Mouse (Mus musculus): ENCODE results near the gene Foxc2. TPM values are rescaled to one million over a fixed set of nuclear protein-coding genes. Genes with fewer than 3 reads are reported as not detected.

The Foxc2 gene
- polyA plus RNA-seq (2015; fragmentation: Nextera tagmentation; extraction: Ambion mirVana), result 9.3 and 9.5 TPM in 2 replicates

GRCm38 (mm10) chr8:121115948-121116347, at the start of gene Foxc2:
Gene Foxc2, plus strand, starts transcription at chr8:121116171.

GRCm38 (mm10) chr8:121084210-121084951, 31.6 kb upstream of the Foxc2 start, which contains the start of gene Foxf1:
Gene Foxf1, plus strand, starts transcription at chr8:121084386.

GRCm38 (mm10) chr8:121107668-121108656, 8.0 kb upstream of the Foxc2 start, which contains the start of gene Mthfsd:
Gene Mthfsd, minus strand, starts transcription at chr8:121108392.

GRCm38 (mm10) chr8:121127756-121128375, 11.9 kb downstream of the Foxc2 start, which contains the start of gene Foxl1:
Gene Foxl1, plus strand, starts transcription at chr8:121127940.

Small RNAs within 50 kb of the gene (microRNA-seq; reads per million reads assigned to microRNA genes)
- not detected for gene Gm27530 (ENCODE audit: borderline replicate concordance, insufficient number of aligned reads)

Other genes starting within 250 kb of the Foxc2 start
- 0.61 and 0.65 TPM in 2 replicates for gene Foxf1, start 31.8 kb upstream of the Foxc2 start, polyA plus RNA-seq (2015; fragmentation: Nextera tagmentation; extraction: Ambion mirVana)
- gene Mthfsd, start 7.8 kb upstream of the Foxc2 start, polyA plus RNA-seq (2015; fragmentation: Nextera tagmentation; extraction: Ambion mirVana), result 59.6 and 84.8 TPM in 2 replicates
- 0.91 and 1.0 TPM in 2 replicates for gene Foxl1, start 11.8 kb downstream of the Foxc2 start, polyA plus RNA-seq (2015; fragmentation: Nextera tagmentation; extraction: Ambion mirVana)

All from adrenal gland, postnatal 0 days (tissue).